Mouse (Mus musculus) megakaryocyte, embryonic 14.5 days (primary cell): ENCODE results near the gene Macrod1.

Experiments used
- FLI1 ChIP-seq: IDR thresholded peaks from 2 replicates; pipeline ENCODE4 v1.6.1; 2012; ENCODE audit warnings: low read length, inconsistent platforms, mixed read lengths
- GATA1 ChIP-seq: IDR thresholded peaks from 3 replicates; pipeline ENCODE4 v1.6.1; 2012; ENCODE audit warnings: mixed read lengths, low read length, inconsistent platforms, borderline replicate concordance

- TF ChIP-seq GATA1, result no peak
- TF ChIP-seq FLI1, result no peak
Measured at GRCm38 (mm10) chr19:7234537-7235221, 178.1 kb downstream of the Macrod1 start.
